ENCODE assay signal across 14 mouse cellular contexts in the genomic region with DNA sequence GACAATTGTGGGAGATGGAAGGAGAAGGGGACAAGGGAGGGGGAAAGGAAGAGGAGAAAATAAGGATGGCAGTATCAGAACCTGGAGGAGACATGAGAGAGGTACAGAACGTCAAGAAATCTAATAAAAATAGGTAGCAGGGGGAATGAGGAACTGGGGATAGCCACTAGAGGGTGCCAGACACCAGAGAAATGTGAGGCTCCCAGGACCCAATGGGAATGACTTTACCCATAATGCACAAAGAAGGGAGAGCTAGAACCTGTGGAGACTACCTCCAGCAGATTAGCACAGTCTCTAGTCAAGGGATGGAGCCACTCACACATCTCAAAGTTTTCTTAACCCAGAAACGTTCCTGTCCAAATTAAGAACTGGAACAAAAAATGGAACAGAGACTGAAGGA. TPM values are rescaled to one million over a fixed set of nuclear protein-coding genes. Genes with fewer than 3 reads are reported as not detected.
DNase-seq lines count a peak whose midpoint lies in the region; ATAC-seq and TF ChIP-seq lines count a peak whose summit lies in the region.
"Had no signal": no experiment of that assay in that cellular context is flagged by ENCODE, and none has a peak within 500 bp of the region (broad histone marks: within the 10 kb centered on the region; RNA-seq: fewer than 3 reads in every experiment).

No protein-coding gene starts in this region.

- 28% methylated on average over 2 of the region's 2 CpGs for WGBS in liver, postnatal 0 days (ENCODE audit: insufficient replicate concordance)
- 41% methylated on average over 2 of the region's 2 CpGs for WGBS in forebrain, embryonic 15.5 days

- H3K27me3 ChIP-seq in CH12.LX (replicated peaks) = no peaks in the 10 kb centered on the region
- H3K27me3 ChIP-seq in liver, postnatal 0 days (ENCODE audit: insufficient read depth, low read length) = no peaks in the 10 kb centered on the region
- H3K27me3 ChIP-seq in forebrain, embryonic 15.5 days = no peaks in the 10 kb centered on the region
- H3K27me3 ChIP-seq: heart, embryonic 15.5 days; stomach, embryonic 15.5 days had no signal

- in situ Hi-C loops in CH12.LX (cut with MboI; ENCODE audit: low pct_ligation_motif_present, low pct_unique_long_range_greater_than_20kb, low sequenced_read_pairs) = loop anchor here (5.0 to 25.0 kb wide), 2 partner anchors 160 to 475 kb away; a partner anchor contains a TSS

- no peak overlapping the region for H3K9ac ChIP-seq in CH12.LX (ENCODE audit: insufficient read depth, low read depth)
- H3K9ac ChIP-seq in liver, postnatal 0 days (replicated peaks) = no peak overlapping the region
- no peak overlapping the region for H3K9ac ChIP-seq in forebrain, embryonic 15.5 days (replicated peaks)
- H3K9ac ChIP-seq: heart, embryonic 15.5 days; stomach, embryonic 15.5 days had no signal

- no peak for TF ChIP-seq EP300 in CH12.LX (IDR thresholded peaks at IDR 0.05; ENCODE audit: low read length)
- no peak for TF ChIP-seq EP300 in liver, postnatal 0 days (IDR thresholded peaks at IDR 0.05; ENCODE audit: low read depth)

- TF ChIP-seq CTCF in CH12.LX (conservative IDR thresholded peaks at IDR 0.05 in 1 of 2, IDR thresholded peaks at IDR 0.05 in 1 of 2; ENCODE audit: low read depth in 2 of 2, low read length in 2 of 2) = peak; percentile 47 to 83; a peak in 3 of 4 replicates
- TF ChIP-seq CTCF in liver, postnatal 0 days (IDR thresholded peaks at IDR 0.05; ENCODE audit: low read depth) = peak; percentile 77

- H3K4me3 ChIP-seq in CH12.LX (replicated peaks in 1 of 3; ENCODE audit: low read depth in 2 of 3, low read length in 2 of 3, poor library complexity in 1 of 3) = no peak overlapping the region
- no peak overlapping the region for H3K4me3 ChIP-seq in liver, postnatal 0 days (ENCODE audit: low read depth, low read length)
- H3K4me3 ChIP-seq in forebrain, embryonic 15.5 days = no peak overlapping the region
- H3K4me3 ChIP-seq: heart, embryonic 15.5 days; stomach, embryonic 15.5 days had no signal

- intact Hi-C loops in left cerebral cortex, postnatal 14 days (cut with DNase I) = no loop called here

- peak; percentile 86 for TF ChIP-seq RAD21 in CH12.LX (IDR thresholded peaks at IDR 0.05; ENCODE audit: low read depth, low read length)

- ATAC-seq in common myeloid progenitor, adult 5-6 weeks (replicated peaks; ENCODE audit: low read depth, poor library complexity, severe bottlenecking) = peak; percentile 78
- peak; percentile 25; the same call in 1 of the 2 replicates for ATAC-seq in liver, postnatal 0 days
- ATAC-seq in forebrain, embryonic 15.5 days (replicated peaks) = no peak
- ATAC-seq: inflammation-experienced regulatory T-cells, adult 6 months had no signal

- no peaks in the 10 kb centered on the region for H3K79me2 ChIP-seq in CH12.LX (replicated peaks; ENCODE audit: control insufficient read depth, extremely low read depth, insufficient read depth, poor library complexity, severe bottlenecking)

- no peak overlapping the region for H3K27ac ChIP-seq in CH12.LX (ENCODE audit: insufficient read depth, low read depth)
- no peak overlapping the region for H3K27ac ChIP-seq in liver, postnatal 0 days (ENCODE audit: low read depth)
- no peak overlapping the region for H3K27ac ChIP-seq in forebrain, embryonic 15.5 days (replicated peaks)
- H3K27ac ChIP-seq: heart, embryonic 15.5 days; stomach, embryonic 15.5 days had no signal

- TF ChIP-seq POLR2A in CH12.LX (IDR thresholded peaks at IDR 0.05; ENCODE audit: low read depth, low read length) = no peak

- H3K9me3 ChIP-seq in CH12.LX (replicated peaks; ENCODE audit: low read length) = no peaks in the 10 kb centered on the region
- no peaks in the 10 kb centered on the region for H3K9me3 ChIP-seq in liver, postnatal 0 days (ENCODE audit: low read length)
- no peaks in the 10 kb centered on the region for H3K9me3 ChIP-seq in forebrain, embryonic 15.5 days
- H3K9me3 ChIP-seq: G1E; heart, embryonic 15.5 days; stomach, embryonic 15.5 days had no signal

- peak; percentile 3 for DNase-seq in kidney, adult 9 months
- DNase-seq in kidney, postnatal 25 days = no peak
- peak; percentile 62 for DNase-seq in CH12.LX (ENCODE audit: extremely low read depth)
- DNase-seq in liver, postnatal 0 days = peak; percentile 50
- DNase-seq in left cerebral cortex, postnatal 14 days (ENCODE audit: low spot score in 2 of 2) = no peak
- DNase-seq in ovary, adult 18-20 months (ENCODE audit: low spot score) = no peak

- no peaks in the 10 kb centered on the region for H3K36me3 ChIP-seq in CH12.LX (replicated peaks in 1 of 2; ENCODE audit: control insufficient read depth in 1 of 2, insufficient read depth in 1 of 2, low read length in 1 of 2)
- H3K36me3 ChIP-seq in liver, postnatal 0 days (replicated peaks; ENCODE audit: insufficient read depth, low read length) = no peaks in the 10 kb centered on the region
- no peaks in the 10 kb centered on the region for H3K36me3 ChIP-seq in forebrain, embryonic 15.5 days
- H3K36me3 ChIP-seq: G1E; heart, embryonic 15.5 days; stomach, embryonic 15.5 days had no signal

- dilution Hi-C loops in CH12.LX (cut with MboI; ENCODE audit: extremely low pct_ligation_motif_present, extremely low pct_unique_long_range_greater_than_20kb, low sequenced_read_pairs) = no loop called here

- no peaks in the 10 kb centered on the region for H3K4me1 ChIP-seq in CH12.LX (ENCODE audit: control insufficient read depth in 1 of 2, insufficient read depth in 2 of 2)
- no peaks in the 10 kb centered on the region for H3K4me1 ChIP-seq in liver, postnatal 0 days (ENCODE audit: insufficient read depth)
- no peaks in the 10 kb centered on the region for H3K4me1 ChIP-seq in forebrain, embryonic 15.5 days
- H3K4me1 ChIP-seq: heart, embryonic 15.5 days; stomach, embryonic 15.5 days had no signal

- H3K4me2 ChIP-seq in CH12.LX (ENCODE audit: insufficient read depth, low read depth, poor library complexity, severe bottlenecking) = no peak overlapping the region
- H3K4me2 ChIP-seq in liver, postnatal 0 days (ENCODE audit: low read depth, low read length) = no peak overlapping the region
- H3K4me2 ChIP-seq in forebrain, embryonic 15.5 days (replicated peaks) = no peak overlapping the region
- H3K4me2 ChIP-seq: heart, embryonic 15.5 days; stomach, embryonic 15.5 days had no signal

TF ChIP-seq in CH12.LX, 34 proteins besides CTCF, POLR2A, EP300 and RAD21:
- TF ChIP-seq MYC (IDR thresholded peaks at IDR 0.05; ENCODE audit: low read depth, low read length) (no peak), SMC3 (IDR thresholded peaks at IDR 0.05; ENCODE audit: low read depth, low read length) (peak; percentile 66)

RNA-seq across cellular contexts. Expression of a gene that starts 2.4 kb away (rescaled TPM):
- not detected in 2 replicates for total RNA-seq in CH12.LX (2012; rRNA removed)
- not detected in 2 replicates for total RNA-seq in CH12.LX (2014; rRNA removed)
- 0.05 TPM in 1 of 2 replicates, not detected in the other for polyA plus RNA-seq in CH12.LX (2012; ENCODE audit: insufficient read length, low read depth)
- total RNA-seq in common myeloid progenitor, adult 5-6 weeks (2017) = not detected in 2 replicates
- polyA plus RNA-seq in liver, postnatal 0 days (2015; fragmentation: Nextera tagmentation; extraction: Ambion mirVana) = not detected in 2 replicates
- not detected for total RNA-seq in left cerebral cortex, postnatal 14 days (2021)
- not detected in 2 replicates for polyA plus RNA-seq in forebrain, embryonic 15.5 days (2015; fragmentation: Nextera tagmentation; extraction: Ambion mirVana)
- total RNA-seq: G1E; layer of hippocampus, postnatal 25 days had no signal
- polyA plus RNA-seq: G1E; heart, embryonic 15.5 days; inflammation-experienced regulatory T-cells, adult 6 months; lung, embryonic 16.5 days; stomach, embryonic 15.5 days had no signal

RNA-seq across cellular contexts. Expression of a gene that starts 18.1 kb away (rescaled TPM):
- total RNA-seq in CH12.LX (2012; rRNA removed) (not detected in 2 replicates), CH12.LX (2014; rRNA removed) (not detected in 2 replicates)
- polyA plus RNA-seq in CH12.LX (2012; ENCODE audit: insufficient read length, low read depth) = not detected in 2 replicates
- total RNA-seq in common myeloid progenitor, adult 5-6 weeks (2017) = not detected in 2 replicates
- not detected in 2 replicates for polyA plus RNA-seq in liver, postnatal 0 days (2015; fragmentation: Nextera tagmentation; extraction: Ambion mirVana)
- total RNA-seq in left cerebral cortex, postnatal 14 days (2021) = not detected
- polyA plus RNA-seq in forebrain, embryonic 15.5 days (2015; fragmentation: Nextera tagmentation; extraction: Ambion mirVana) = not detected in 2 replicates
- total RNA-seq: layer of hippocampus, postnatal 25 days had no signal
- polyA plus RNA-seq: G1E; heart, embryonic 15.5 days; inflammation-experienced regulatory T-cells, adult 6 months; lung, embryonic 16.5 days; stomach, embryonic 15.5 days had no signal

RNA-seq across cellular contexts. Expression of a gene that starts 29.5 kb away (rescaled TPM):
- total RNA-seq in CH12.LX (2012; rRNA removed) (not detected in 2 replicates), CH12.LX (2014; rRNA removed) (not detected in 2 replicates)
- not detected in 2 replicates for polyA plus RNA-seq in CH12.LX (2012; ENCODE audit: insufficient read length, low read depth)
- not detected in 2 replicates for total RNA-seq in common myeloid progenitor, adult 5-6 weeks (2017)
- not detected in 2 replicates for polyA plus RNA-seq in liver, postnatal 0 days (2015; fragmentation: Nextera tagmentation; extraction: Ambion mirVana)
- total RNA-seq in left cerebral cortex, postnatal 14 days (2021) = not detected
- polyA plus RNA-seq in forebrain, embryonic 15.5 days (2015; fragmentation: Nextera tagmentation; extraction: Ambion mirVana) = not detected in 2 replicates
- total RNA-seq: G1E; layer of hippocampus, postnatal 25 days had no signal
- polyA plus RNA-seq: G1E; heart, embryonic 15.5 days; inflammation-experienced regulatory T-cells, adult 6 months; lung, embryonic 16.5 days; stomach, embryonic 15.5 days had no signal

RNA-seq across cellular contexts. Expression of a gene that starts 32.7 kb away (rescaled TPM):
- not detected in 2 replicates for total RNA-seq in CH12.LX (2012; rRNA removed)
- not detected in 2 replicates for total RNA-seq in CH12.LX (2014; rRNA removed)
- polyA plus RNA-seq in CH12.LX (2012; ENCODE audit: insufficient read length, low read depth) = not detected in 2 replicates
- total RNA-seq in common myeloid progenitor, adult 5-6 weeks (2017) = not detected in 2 replicates
- 0.07 and 0.09 TPM in 2 replicates for polyA plus RNA-seq in liver, postnatal 0 days (2015; fragmentation: Nextera tagmentation; extraction: Ambion mirVana)
- total RNA-seq in left cerebral cortex, postnatal 14 days (2021) = not detected
- polyA plus RNA-seq in forebrain, embryonic 15.5 days (2015; fragmentation: Nextera tagmentation; extraction: Ambion mirVana) = not detected in 2 replicates
- total RNA-seq: layer of hippocampus, postnatal 25 days had no signal
- polyA plus RNA-seq: G1E; heart, embryonic 15.5 days; inflammation-experienced regulatory T-cells, adult 6 months; lung, embryonic 16.5 days; stomach, embryonic 15.5 days had no signal

RNA-seq across cellular contexts. Expression of a gene that starts 41.0 kb away (rescaled TPM):
- total RNA-seq in CH12.LX (2012; rRNA removed) (not detected in 2 replicates), CH12.LX (2014; rRNA removed) (not detected in 2 replicates)
- polyA plus RNA-seq in CH12.LX (2012; ENCODE audit: insufficient read length, low read depth) = not detected in 2 replicates
- under 0.01 TPM in 1 of 2 replicates, not detected in the other for total RNA-seq in common myeloid progenitor, adult 5-6 weeks (2017)
- 0.01 TPM in 1 of 2 replicates, not detected in the other for polyA plus RNA-seq in liver, postnatal 0 days (2015; fragmentation: Nextera tagmentation; extraction: Ambion mirVana)
- total RNA-seq in left cerebral cortex, postnatal 14 days (2021) = under 1 TPM in 1 of 2 experiments, not detected in 1; 0.06 TPM
- not detected in 2 replicates for polyA plus RNA-seq in forebrain, embryonic 15.5 days (2015; fragmentation: Nextera tagmentation; extraction: Ambion mirVana)
- polyA plus RNA-seq: G1E; inflammation-experienced regulatory T-cells, adult 6 months had no signal

Comparison
In these comparisons a context has a peak if more than half of its experiments do, and no peak if none do; other contexts are left out.
1. DNase-seq: peak in kidney, adult 9 months (single experiment), CH12.LX (single experiment) and liver, postnatal 0 days (single experiment); none in kidney, postnatal 25 days (0 of 2), left cerebral cortex, postnatal 14 days (0 of 2) and ovary, adult 18-20 months (single experiment).